Comparison of ENCODE assay signal across 8 mouse cellular contexts in genomic region chr17:34894074-34894597, GRCm38 (mm10). TPM values are rescaled to one million over a fixed set of nuclear protein-coding genes. Genes with fewer than 3 reads are reported as not detected.
DNase-seq lines count a peak whose midpoint lies in the region; ATAC-seq and TF ChIP-seq lines count a peak whose summit lies in the region.

No protein-coding gene starts in this region.

- H3K27me3 ChIP-seq in E14TG2a.4 (ENCODE audit: insufficient read depth, low read length): 0 out of 2 replicates have a peak, but pooled peaks cover 4% of the 10 kb centered on the region
- H3K27me3 ChIP-seq in forebrain, embryonic 11.5 days (ENCODE audit: control insufficient read depth, insufficient read depth, low read length): no peaks in the 10 kb centered on the region
- H3K27me3 ChIP-seq in heart, embryonic 16.5 days (ENCODE audit: control insufficient read depth, insufficient read depth, low read length): no peaks in the 10 kb centered on the region
- H3K27me3 ChIP-seq in liver, embryonic 14.5 days (ENCODE audit: control insufficient read depth, insufficient read depth, low read length): no peaks in the 10 kb centered on the region
- no peaks in the 10 kb centered on the region for H3K27me3 ChIP-seq in stomach, embryonic 15.5 days (replicated peaks)

- peak overlapping the region; percentile 97 for H3K9ac ChIP-seq in forebrain, embryonic 11.5 days (ENCODE audit: low read length)
- peak overlapping the region; percentile 91 for H3K9ac ChIP-seq in heart, embryonic 16.5 days (ENCODE audit: low read length)
- H3K9ac ChIP-seq in liver, embryonic 14.5 days (replicated peaks): peak overlapping the region; percentile 75
- H3K9ac ChIP-seq in stomach, embryonic 15.5 days: peak overlapping the region; percentile 82

- DNase-seq in c-Kit-positive CD71-positive TER-119-negative erythroid progenitor cells, embryonic 14.5 days (ENCODE audit: low read depth): peak; percentile 83
- DNase-seq in forebrain, embryonic 11.5 days (ENCODE audit: low spot score): peak; percentile 98
- DNase-seq in kidney, postnatal 25 days: peak; percentile 95 to 97
- peak; percentile 76 to 79 (median 79) for DNase-seq in liver, embryonic 14.5 days (ENCODE audit: low read depth in 3 of 3, low spot score in 3 of 3)
- peak; percentile 94 for DNase-seq in neural tube, embryonic 10.5 days (ENCODE audit: extremely low spot score, low spot score)

- H3K4me2 ChIP-seq in forebrain, embryonic 11.5 days (ENCODE audit: low read depth, low read length, severe bottlenecking): peak overlapping the region; percentile 86
- H3K4me2 ChIP-seq in heart, embryonic 16.5 days (ENCODE audit: low read depth, low read length): peak overlapping the region; percentile 86
- H3K4me2 ChIP-seq in liver, embryonic 14.5 days (ENCODE audit: low read depth): peak overlapping the region; percentile 96
- H3K4me2 ChIP-seq in stomach, embryonic 15.5 days: peak overlapping the region; percentile 91

- H3K4me3 ChIP-seq in E14TG2a.4 (replicated peaks; ENCODE audit: low read length): peak overlapping the region; percentile 86
- peak overlapping the region; percentile 91 for H3K4me3 ChIP-seq in forebrain, embryonic 11.5 days (ENCODE audit: low read depth, low read length)
- peak overlapping the region; percentile 87 for H3K4me3 ChIP-seq in heart, embryonic 16.5 days (ENCODE audit: low read length)
- H3K4me3 ChIP-seq in liver, embryonic 14.5 days (ENCODE audit: insufficient read depth in 1 of 2, low read depth in 2 of 2, low read length in 2 of 2): peak overlapping the region; percentile 66 to 68
- peak overlapping the region; percentile 79 for H3K4me3 ChIP-seq in stomach, embryonic 15.5 days (replicated peaks)

- H3K27ac ChIP-seq in forebrain, embryonic 11.5 days (ENCODE audit: low read depth, low read length): peak overlapping the region; percentile 88
- peak overlapping the region; percentile 89 for H3K27ac ChIP-seq in heart, embryonic 16.5 days (ENCODE audit: low read length)
- H3K27ac ChIP-seq in liver, embryonic 14.5 days: peak overlapping the region; percentile 50
- H3K27ac ChIP-seq in stomach, embryonic 15.5 days: peak overlapping the region; percentile 90

- no peaks in the 10 kb centered on the region for H3K9me3 ChIP-seq in E14TG2a.4 (ENCODE audit: low read length)
- no peaks in the 10 kb centered on the region for H3K9me3 ChIP-seq in forebrain, embryonic 11.5 days (ENCODE audit: control insufficient read depth, low read length)
- no peaks in the 10 kb centered on the region for H3K9me3 ChIP-seq in heart, embryonic 16.5 days (replicated peaks; ENCODE audit: control insufficient read depth, low read length)
- no peaks in the 10 kb centered on the region for H3K9me3 ChIP-seq in liver, embryonic 14.5 days (ENCODE audit: control insufficient read depth, low read length)
- no peaks in the 10 kb centered on the region for H3K9me3 ChIP-seq in stomach, embryonic 15.5 days

- ATAC-seq in forebrain, embryonic 11.5 days (replicated peaks; ENCODE audit: low FRiP score): peak; percentile 87
- peak; percentile 91 for ATAC-seq in heart, embryonic 16.5 days (replicated peaks; ENCODE audit: extremely low read depth, insufficient read depth, low FRiP score)
- peak; percentile 84 for ATAC-seq in liver, embryonic 14.5 days (ENCODE audit: insufficient read depth)
- peak; percentile 88 for ATAC-seq in stomach, embryonic 15.5 days (ENCODE audit: insufficient read depth, low FRiP score, low read depth)

- no peak for TF ChIP-seq CTCF in E14TG2a.4 (conservative IDR thresholded peaks at IDR 0.05; ENCODE audit: low read length)
- TF ChIP-seq CTCF in liver, embryonic 14.5 days (IDR thresholded peaks at IDR 0.05; ENCODE audit: low read depth): 0 out of 2 replicates have a peak, but pooled peaks have one; percentile 11

- 1% methylated on average over 49 of the region's 51 CpGs for WGBS in forebrain, embryonic 11.5 days
- WGBS in heart, embryonic 16.5 days: under 1% methylated on average over 48 of the region's 51 CpGs
- under 1% methylated on average over 44 of the region's 51 CpGs for WGBS in liver, embryonic 14.5 days (ENCODE audit: insufficient replicate concordance)
- under 1% methylated on average over 42 of the region's 51 CpGs for WGBS in stomach, embryonic 15.5 days

- peaks cover 9% of the 10 kb centered on the region; the same call in 1 of the 2 replicates for H3K36me3 ChIP-seq in E14TG2a.4 (ENCODE audit: insufficient read depth, low read length)
- H3K36me3 ChIP-seq in forebrain, embryonic 11.5 days (ENCODE audit: control insufficient read depth, insufficient read depth, low read length): peaks cover 4% of the 10 kb centered on the region; the same call in 1 of the 2 replicates
- H3K36me3 ChIP-seq in heart, embryonic 16.5 days (ENCODE audit: control insufficient read depth, insufficient read depth): peaks cover 4% of the 10 kb centered on the region; the same call in 1 of the 2 replicates
- no peaks in the 10 kb centered on the region for H3K36me3 ChIP-seq in liver, embryonic 14.5 days (replicated peaks; ENCODE audit: control insufficient read depth, insufficient read depth, low read depth)
- no peaks in the 10 kb centered on the region for H3K36me3 ChIP-seq in stomach, embryonic 15.5 days

- peaks cover 66% of the 10 kb centered on the region for H3K4me1 ChIP-seq in E14TG2a.4 (replicated peaks; ENCODE audit: low read depth, low read length)
- H3K4me1 ChIP-seq in forebrain, embryonic 11.5 days (replicated peaks; ENCODE audit: control insufficient read depth, insufficient read depth, low read length): peaks cover 11% of the 10 kb centered on the region
- H3K4me1 ChIP-seq in heart, embryonic 16.5 days (ENCODE audit: control insufficient read depth, insufficient read depth, low read length): peaks cover 16% of the 10 kb centered on the region
- H3K4me1 ChIP-seq in liver, embryonic 14.5 days (replicated peaks; ENCODE audit: control insufficient read depth in 2 of 2, insufficient read depth in 2 of 2, low read length in 1 of 2): peaks cover 9 to 18% of the 10 kb centered on the region in 2 experiments
- H3K4me1 ChIP-seq in stomach, embryonic 15.5 days: peaks cover 26% of the 10 kb centered on the region

- TF ChIP-seq EP300 in liver, embryonic 14.5 days (IDR thresholded peaks at IDR 0.05; ENCODE audit: low read depth): peak; percentile 68

RNA-seq across cellular contexts. Expression of gene C2, which starts 3.9 kb away (rescaled TPM):
- 1.1 and 1.7 TPM in 2 replicates for polyA plus RNA-seq in forebrain, embryonic 11.5 days (2014; fragmentation: Nextera tagmentation; extraction: Ambion mirVana)
- 2.2 and 2.6 TPM in 2 replicates for polyA plus RNA-seq in heart, embryonic 16.5 days (2015; fragmentation: Nextera tagmentation; extraction: Ambion mirVana)
- 14.6 and 15.6 TPM in 2 replicates for polyA plus RNA-seq in liver, embryonic 14.5 days (2012; rRNA removed)
- polyA plus RNA-seq in liver, embryonic 14.5 days (2014; fragmentation: Nextera tagmentation; extraction: Ambion mirVana): 14.1 and 15.8 TPM in 2 replicates
- polyA plus RNA-seq in stomach, embryonic 15.5 days (2015; fragmentation: Nextera tagmentation; extraction: Ambion mirVana): 4.4 and 6.2 TPM in 2 replicates

RNA-seq across cellular contexts. Expression of gene Ehmt2, which starts 4.1 kb away (rescaled TPM):
- 90.4 and 96.8 TPM in 2 replicates for polyA plus RNA-seq in forebrain, embryonic 11.5 days (2014; fragmentation: Nextera tagmentation; extraction: Ambion mirVana)
- polyA plus RNA-seq in heart, embryonic 16.5 days (2015; fragmentation: Nextera tagmentation; extraction: Ambion mirVana): 39.5 and 41.5 TPM in 2 replicates
- 28.5 and 29.7 TPM in 2 replicates for polyA plus RNA-seq in liver, embryonic 14.5 days (2012; rRNA removed)
- 10.2 TPM in 2 replicates for polyA plus RNA-seq in liver, embryonic 14.5 days (2014; fragmentation: Nextera tagmentation; extraction: Ambion mirVana)
- 70.0 and 74.5 TPM in 2 replicates for polyA plus RNA-seq in stomach, embryonic 15.5 days (2015; fragmentation: Nextera tagmentation; extraction: Ambion mirVana)

RNA-seq across cellular contexts. Expression of gene Gm20547, which starts 12.3 kb away (rescaled TPM):
- polyA plus RNA-seq in forebrain, embryonic 11.5 days (2014; fragmentation: Nextera tagmentation; extraction: Ambion mirVana): not detected in 2 replicates
- polyA plus RNA-seq in heart, embryonic 16.5 days (2015; fragmentation: Nextera tagmentation; extraction: Ambion mirVana): not detected in 2 replicates
- polyA plus RNA-seq in liver, embryonic 14.5 days (2012; rRNA removed): 0.02 TPM in 2 replicates
- not detected in 2 replicates for polyA plus RNA-seq in liver, embryonic 14.5 days (2014; fragmentation: Nextera tagmentation; extraction: Ambion mirVana)
- not detected in 2 replicates for polyA plus RNA-seq in stomach, embryonic 15.5 days (2015; fragmentation: Nextera tagmentation; extraction: Ambion mirVana)

RNA-seq across cellular contexts. Expression of gene Zbtb12, which starts 14.9 kb away (rescaled TPM):
- 2.1 and 2.8 TPM in 2 replicates for polyA plus RNA-seq in forebrain, embryonic 11.5 days (2014; fragmentation: Nextera tagmentation; extraction: Ambion mirVana)
- 1.4 and 1.5 TPM in 2 replicates for polyA plus RNA-seq in heart, embryonic 16.5 days (2015; fragmentation: Nextera tagmentation; extraction: Ambion mirVana)
- polyA plus RNA-seq in liver, embryonic 14.5 days (2012; rRNA removed): 5.1 and 6.2 TPM in 2 replicates
- 0.10 and 0.14 TPM in 2 replicates for polyA plus RNA-seq in liver, embryonic 14.5 days (2014; fragmentation: Nextera tagmentation; extraction: Ambion mirVana)
- 2.7 and 3.0 TPM in 2 replicates for polyA plus RNA-seq in stomach, embryonic 15.5 days (2015; fragmentation: Nextera tagmentation; extraction: Ambion mirVana)

RNA-seq across cellular contexts. Expression of gene Slc44a4, which starts 20.1 kb away (rescaled TPM):
- polyA plus RNA-seq in forebrain, embryonic 11.5 days (2014; fragmentation: Nextera tagmentation; extraction: Ambion mirVana): not detected in 2 replicates
- polyA plus RNA-seq in heart, embryonic 16.5 days (2015; fragmentation: Nextera tagmentation; extraction: Ambion mirVana): 0.16 and 0.68 TPM in 2 replicates
- 1.0 and 1.6 TPM in 2 replicates for polyA plus RNA-seq in liver, embryonic 14.5 days (2012; rRNA removed)
- 2.5 and 2.7 TPM in 2 replicates for polyA plus RNA-seq in liver, embryonic 14.5 days (2014; fragmentation: Nextera tagmentation; extraction: Ambion mirVana)
- polyA plus RNA-seq in stomach, embryonic 15.5 days (2015; fragmentation: Nextera tagmentation; extraction: Ambion mirVana): 15.2 and 17.9 TPM in 2 replicates

Comparison
In these comparisons a context has a peak if more than half of its experiments do, and no peak if none do; other contexts are left out.
1. Peak in every context shown above with its lines: DNase-seq, ATAC-seq, H3K4me3 ChIP-seq and H3K27ac ChIP-seq.